Mouse (Mus musculus): ENCODE data around the gene Nav1.

Gene Nav1

GRCm38 (mm10) chr1:135441861-135442260, 165.2 kb downstream of the Nav1 start:
- CTCF ChIA-PET: no interaction called here

DNA sequence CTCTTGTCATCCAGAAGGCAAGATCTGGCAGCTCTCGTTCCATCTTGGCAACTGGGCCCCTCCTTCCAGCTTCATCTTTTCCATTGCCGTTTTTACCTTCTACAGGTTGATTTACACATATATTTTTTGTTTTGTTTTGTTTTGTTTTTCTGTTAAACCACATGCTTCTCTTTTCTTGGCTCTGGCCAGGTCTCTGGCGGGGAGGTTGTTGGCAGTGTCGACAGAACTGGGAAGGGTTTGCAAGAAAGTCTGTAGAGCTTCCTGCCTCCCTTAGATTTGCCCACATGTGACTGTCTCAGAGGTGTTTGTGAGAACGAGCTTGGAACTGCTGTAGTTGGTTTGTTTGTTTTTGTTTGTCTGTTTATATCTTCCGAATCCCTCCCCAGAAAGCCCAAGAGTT, 166.1 kb downstream of the Nav1 start:
- CTCF ChIA-PET: no interaction called here

DNA sequence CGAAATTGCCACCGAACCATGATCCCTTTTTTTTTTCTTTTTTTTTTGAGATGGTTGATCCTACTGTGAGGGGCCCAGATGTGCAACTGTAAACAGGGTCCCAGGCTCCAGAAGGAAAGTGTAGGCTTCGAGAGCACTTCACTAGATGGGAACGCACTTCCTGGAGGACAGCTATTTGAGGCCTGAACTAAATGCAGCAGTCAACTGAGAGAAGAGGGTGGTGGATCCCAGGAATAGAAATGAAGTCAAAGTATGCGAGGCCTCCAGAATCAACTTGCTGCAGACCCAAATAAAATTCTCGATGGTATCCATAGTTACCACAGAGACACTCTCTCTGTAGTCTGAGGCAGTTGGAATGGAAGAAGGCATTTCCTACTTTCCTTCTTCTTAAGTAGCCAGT, 168.3 kb downstream of the Nav1 start:
- CTCF ChIA-PET: no interaction called here

GRCm38 (mm10) chr1:135435823-135436222, 171.3 kb downstream of the Nav1 start:
- CTCF ChIA-PET: no interaction called here

- CTCF ChIA-PET: interaction anchor here (0.7 kb wide), 1 partner anchor 37 kb away, joined by 4 read pairs; no protein-coding TSS in a partner anchor
Observed at GRCm38 (mm10) chr1:135430669-135431017, 176.5 kb downstream of the Nav1 start.

GRCm38 (mm10) chr1:135429901-135430668, 177.0 kb downstream of the Nav1 start, which contains the start of gene Ipo9:
Gene Ipo9, minus strand, starts transcription at chr1:135430499.
- CTCF ChIA-PET: interaction anchor here (0.7 kb wide), 1 partner anchor 36 kb away, joined by 4 read pairs; no protein-coding TSS in a partner anchor

GRCm38 (mm10) chr1:135427390-135427789, 179.7 kb downstream of the Nav1 start:
- CTCF ChIA-PET: no interaction called here

GRCm38 (mm10) chr1:135426645-135427044, 180.4 kb downstream of the Nav1 start:
- CTCF ChIA-PET: no interaction called here

DNA sequence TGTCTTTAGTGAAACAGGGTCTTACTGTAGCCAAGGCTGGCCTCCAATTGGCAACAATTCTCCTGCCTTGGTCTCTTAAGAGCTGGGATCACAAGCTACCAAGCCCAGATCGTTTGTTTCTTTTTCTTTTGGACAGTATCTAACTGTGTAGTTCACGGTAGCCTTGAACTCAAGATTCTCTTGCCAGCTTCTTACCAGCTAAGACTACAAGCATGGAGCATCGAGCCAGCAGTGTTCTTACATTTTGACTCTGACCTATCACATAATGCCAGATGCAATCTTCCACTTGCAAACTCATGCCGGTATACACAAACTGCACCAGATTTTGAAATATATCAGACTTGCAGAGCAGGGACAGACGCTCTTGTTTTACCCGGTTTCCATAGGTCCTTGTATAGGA, 184.3 kb downstream of the Nav1 start:
- CTCF ChIA-PET: interaction anchor here (0.6 kb wide), 1 partner anchor 98 kb away, joined by 3 read pairs; the partner anchor contains the start of gene Lmod1

GRCm38 (mm10) chr1:135413996-135414395, 193.1 kb downstream of the Nav1 start:
- CTCF ChIA-PET: no interaction called here

DNA sequence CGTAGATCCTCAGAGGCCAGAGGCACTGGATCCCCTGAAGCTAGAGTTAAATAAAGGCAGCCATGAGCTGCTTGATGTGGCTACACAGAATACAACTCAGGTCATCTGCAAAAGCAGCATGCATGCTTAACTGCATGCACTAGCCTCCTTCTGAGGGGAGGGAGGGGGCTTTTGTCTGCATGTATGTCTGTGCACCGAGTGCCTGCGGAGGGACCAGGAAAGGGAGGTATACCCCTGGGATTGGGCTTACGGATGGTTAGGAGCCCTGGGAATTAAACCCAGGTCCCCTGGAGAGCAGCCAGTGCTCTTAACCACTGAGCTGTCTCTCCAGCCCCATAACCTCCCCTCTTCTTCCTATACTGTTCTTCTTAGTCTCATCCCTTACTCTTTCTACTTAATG, 195.0 kb downstream of the Nav1 start:
- CTCF ChIA-PET: interaction anchor here (0.7 kb wide), 1 partner anchor 24 kb away, joined by 3 read pairs; no protein-coding TSS in a partner anchor

DNA sequence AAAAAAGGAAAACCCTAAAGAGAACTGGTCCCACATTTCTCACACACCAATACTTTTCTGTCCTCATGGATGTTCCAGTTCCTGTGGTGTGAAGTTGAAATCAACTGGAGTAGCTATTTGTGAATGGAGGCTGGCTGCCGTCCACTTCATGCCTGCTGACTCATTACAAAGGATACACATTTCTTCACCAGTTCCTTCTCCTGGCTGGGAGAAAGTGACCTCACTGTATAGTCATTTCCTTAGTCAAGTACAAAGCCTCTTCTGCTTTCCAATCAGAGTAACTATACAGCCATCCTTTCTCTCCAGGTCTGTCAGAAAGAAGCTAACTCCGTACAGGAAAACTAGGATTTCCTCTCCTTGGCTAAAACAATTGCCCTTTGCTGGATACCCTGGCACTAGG, 196.1 kb downstream of the Nav1 start:
- CTCF ChIA-PET: no interaction called here

GRCm38 (mm10) chr1:135408973-135409372, 198.1 kb downstream of the Nav1 start:
- CTCF ChIA-PET: no interaction called here

- CTCF ChIA-PET: interaction anchor here (0.6 kb wide), 1 partner anchor 945 kb away, joined by 3 read pairs; no protein-coding TSS in a partner anchor
Observed at GRCm38 (mm10) chr1:135405356-135405755, 201.7 kb downstream of the Nav1 start.

DNA sequence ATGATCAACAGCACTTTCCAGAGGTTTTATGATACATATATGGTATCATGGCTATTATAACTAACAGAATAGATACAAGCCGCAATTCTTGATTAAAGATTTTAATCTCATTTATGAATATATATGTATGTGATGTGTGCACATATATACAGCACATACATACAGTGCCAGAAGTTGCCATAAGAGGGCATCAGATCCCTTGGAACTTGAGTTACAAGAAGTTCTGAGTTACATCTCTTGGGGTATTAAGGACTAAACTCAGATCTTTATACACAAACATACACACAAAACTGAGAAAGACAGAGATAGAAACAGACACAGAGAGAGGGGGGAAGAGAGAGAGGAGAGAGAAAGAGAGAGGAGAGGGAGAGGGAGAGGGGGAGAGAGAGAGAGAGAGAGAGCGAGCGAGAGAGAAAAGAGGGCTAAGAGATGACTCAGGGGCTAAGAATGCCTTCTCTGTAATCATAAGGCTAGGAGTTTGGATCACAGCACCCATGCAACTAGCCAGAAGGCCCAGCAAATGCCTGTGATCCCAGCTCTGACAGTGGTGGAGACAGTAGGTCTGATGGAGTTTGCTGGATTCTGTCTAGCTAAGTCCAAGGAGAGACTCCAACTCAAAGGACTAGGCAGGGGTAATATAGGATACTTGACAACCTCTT, 205.5 kb downstream of the Nav1 start:
- CTCF ChIA-PET: no interaction called here

GRCm38 (mm10) chr1:135399466-135399865, 207.6 kb downstream of the Nav1 start:
- CTCF ChIA-PET: no interaction called here

- CTCF ChIA-PET: no interaction called here
Observed at GRCm38 (mm10) chr1:135385161-135385560, 221.9 kb downstream of the Nav1 start.

Measured in spleen, embryonic (tissue).